Mouse (Mus musculus): ENCODE measurements at regions not wholly inside any gene's neighbourhood (a gene's known extent, or its start where the extent isn't known, plus 50 kb on each side); places are given as distances from the start of the nearest gene placed in this dataset.

DNA sequence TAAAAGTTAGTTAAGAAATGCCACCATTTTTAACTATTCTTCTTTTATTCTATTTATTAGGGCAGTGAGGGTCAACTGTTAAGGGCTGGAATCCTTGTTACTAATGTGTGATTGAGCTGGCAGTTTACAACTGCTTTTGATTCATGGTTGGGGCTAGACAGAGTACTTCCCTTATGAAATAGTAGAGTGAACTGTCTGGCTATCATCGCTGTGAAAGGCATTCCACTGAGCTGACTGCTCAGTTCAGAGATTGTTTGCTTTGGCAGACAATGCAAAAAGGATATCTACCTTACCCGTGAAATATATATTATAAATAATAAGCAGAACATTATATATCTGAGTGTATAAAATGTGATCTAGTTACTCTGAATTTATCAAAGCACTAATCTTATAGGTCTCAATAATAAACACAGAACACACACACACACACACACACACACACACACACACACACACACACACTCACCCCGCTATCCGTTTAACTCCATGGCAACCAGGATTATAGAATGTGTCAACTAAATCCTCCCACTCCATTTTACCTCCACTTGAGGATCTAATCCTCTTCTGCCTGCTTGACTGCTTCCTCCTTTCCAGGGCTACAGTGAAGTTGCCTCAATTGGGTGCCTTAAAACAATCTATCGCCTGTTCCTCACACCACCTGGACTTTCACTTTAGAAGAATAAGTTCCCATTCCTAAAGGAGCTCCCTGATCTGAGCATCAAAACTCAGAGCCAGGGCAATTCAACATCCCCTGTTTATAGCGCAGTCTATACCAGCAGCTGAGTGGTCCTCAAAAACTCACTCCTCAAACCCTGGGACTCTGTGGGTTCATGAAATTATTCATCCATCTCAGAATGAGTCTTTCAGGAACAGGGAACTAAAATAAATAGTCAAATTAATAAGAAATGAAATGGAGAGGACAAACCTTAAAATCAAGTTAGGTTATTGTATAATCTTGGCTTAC, 126.6 kb downstream of the Gm9733 start:
- DNase-seq: no peak

DNA sequence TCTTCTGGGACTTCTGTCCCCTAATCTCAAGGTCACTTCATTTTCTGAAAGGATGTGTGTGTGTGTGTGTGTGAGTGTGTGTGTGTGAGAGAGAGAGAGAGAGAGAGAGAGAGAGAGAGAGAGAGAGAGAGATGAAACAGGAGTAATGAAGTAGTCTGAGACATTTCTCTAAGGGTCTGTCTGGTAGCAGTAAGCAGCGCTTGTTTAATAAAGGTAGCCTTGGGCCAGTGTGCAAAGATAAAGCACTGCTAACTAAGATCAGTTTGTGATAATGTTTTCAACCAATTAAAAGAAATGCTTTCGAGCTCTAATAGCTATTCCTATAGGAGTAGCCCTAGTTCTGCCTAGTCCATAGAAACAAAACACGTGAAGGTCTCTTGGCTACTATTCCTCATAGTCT, 119.7 kb downstream of the Gm9733 start:
- DNase-seq: no peak

DNA sequence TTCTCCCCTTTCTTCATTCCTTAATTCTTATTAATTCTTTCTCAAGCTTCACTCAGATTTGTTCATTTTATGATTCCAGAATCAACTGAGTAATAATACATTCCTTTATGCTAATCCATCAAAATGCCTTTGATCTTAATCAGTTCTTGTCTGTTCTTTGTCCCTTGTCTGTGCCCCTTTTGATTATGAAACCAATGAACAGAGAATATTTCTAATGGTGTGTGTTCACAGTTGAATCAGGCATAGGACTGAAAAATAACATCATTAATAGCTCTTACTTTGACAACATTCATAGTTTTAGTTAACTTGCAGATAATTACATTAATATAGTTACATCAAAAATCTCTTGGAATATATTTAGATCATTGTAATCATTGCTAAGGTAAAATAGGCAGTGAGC, 114.5 kb downstream of the Gm9733 start:
- no peak for DNase-seq

DNA sequence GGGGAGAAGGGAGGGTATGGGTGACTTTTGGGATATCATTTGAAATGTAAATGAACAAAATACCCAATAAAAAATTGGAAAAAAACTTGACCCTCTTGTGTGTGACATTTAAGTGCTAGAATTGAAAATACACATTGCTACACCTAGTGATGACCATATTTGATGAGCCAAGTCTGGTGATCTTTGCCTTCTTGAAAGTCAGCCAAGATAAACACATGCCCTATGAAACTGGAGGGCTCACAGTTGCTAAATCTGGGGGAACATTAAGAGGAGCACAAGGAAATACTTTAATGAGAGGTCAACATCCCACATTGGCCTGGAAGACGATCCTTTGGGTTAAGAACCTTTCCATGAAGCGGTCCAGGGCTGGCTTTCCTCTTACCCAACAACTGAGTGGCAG, 112.8 kb downstream of the Gm9733 start:
- DNase-seq: no peak

- DNase-seq: no peak
These were observed 108.8 kb downstream of the Gm9733 start for GRCm38 (mm10) chr3:15223266-15223665.

- no peak for DNase-seq
These were observed 107.7 kb downstream of the Gm9733 start for GRCm38 (mm10) chr3:15224452-15224851.

DNA sequence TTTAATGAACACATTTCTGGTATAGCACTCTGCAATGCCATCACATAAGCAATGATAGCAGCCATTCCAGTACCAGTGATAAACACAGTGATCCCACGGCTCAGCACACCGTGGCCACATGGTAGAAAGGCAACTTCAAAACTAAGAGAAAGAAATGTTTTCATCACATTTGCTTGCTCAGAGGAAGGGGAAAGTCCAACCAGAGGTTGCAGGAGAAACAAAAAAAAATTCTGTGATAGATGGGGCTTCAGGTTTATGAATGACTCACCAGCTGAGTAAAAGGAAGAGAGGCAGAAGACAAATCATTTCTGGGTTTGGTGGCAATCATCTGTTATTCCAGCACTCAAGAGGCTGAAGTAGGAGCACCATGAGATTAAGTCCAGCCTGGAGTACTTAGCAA, 103.5 kb downstream of the Gm9733 start:
- no peak for DNase-seq

GRCm38 (mm10) chr3:15230204-15230603, 101.9 kb downstream of the Gm9733 start:
- DNase-seq: no peak

DNA sequence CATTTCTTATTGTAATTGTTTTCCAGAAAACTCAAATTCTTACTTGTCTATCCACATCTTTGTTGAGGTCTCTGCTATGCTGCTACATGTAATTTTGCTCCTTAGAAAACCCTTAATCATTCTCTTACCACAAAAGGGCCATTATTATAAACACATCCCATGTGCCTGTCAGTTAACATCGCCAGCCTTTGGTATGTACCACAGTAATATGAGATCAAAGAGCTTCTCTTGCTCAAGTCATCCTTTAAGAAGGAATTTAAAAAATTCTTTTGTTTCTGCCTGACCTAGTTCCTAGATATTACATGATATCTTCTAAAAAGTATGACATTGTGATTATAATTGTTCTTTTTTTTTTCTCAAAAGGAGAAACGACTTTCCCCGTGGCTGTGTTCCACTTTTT, 100.7 kb downstream of the Gm9733 start:
- no peak for DNase-seq

GRCm38 (mm10) chr3:15237817-15238432, 94.2 kb downstream of the Gm9733 start:
- no peak for DNase-seq

- DNase-seq: no peak
These were observed 89.7 kb downstream of the Gm9733 start for GRCm38 (mm10) chr3:15242388-15242787.

GRCm38 (mm10) chr3:15243584-15243983, 88.5 kb downstream of the Gm9733 start:
- DNase-seq: no peak

- peak; percentile 6 to 26 for DNase-seq
These were observed 87.1 kb downstream of the Gm9733 start for GRCm38 (mm10) chr3:15244999-15245398.
